Mouse (Mus musculus) lung, embryonic 15.5 days (tissue): ENCODE results near the gene Abcb1b. TPM values are rescaled to one million over a fixed set of nuclear protein-coding genes. Genes with fewer than 3 reads are reported as not detected.
"Not testable (repeated sequence)": the region's sequence is repeated elsewhere in the genome, so short reads cannot be mapped to it uniquely, and the experiment has no call there.

Experiments
- ATAC-seq: fragments of 200-750 bp; cut with Nextera tagmentation; 2 replicates; pipeline ENCODE4 v1.8.0; 2017; ENCODE audit warnings: moderate number of reproducible peaks, borderline replicate concordance; ENCODE audit not compliant: low FRiP score, low TSS enrichment; ENCODE audit errors: extremely low read depth
- H3K27ac ChIP-seq: fragments of 300-500 bp; sonication (generic); 2 replicates; pipeline ENCODE4 v1.5.1; 2015; ENCODE audit warnings: moderate library complexity, mild to moderate bottlenecking, inconsistent platforms
- H3K27me3 ChIP-seq: fragments of 300-500 bp; sonication (generic); 2 replicates; pipeline ENCODE4 v1.6.1; 2015; ENCODE audit warnings: inconsistent platforms
- H3K36me3 ChIP-seq: fragments of 300-500 bp; sonication (generic); 2 replicates; pipeline ENCODE4 v1.6.1; 2015; ENCODE audit warnings: inconsistent platforms
- H3K4me1 ChIP-seq: fragments of 300-500 bp; sonication (generic); 2 replicates; pipeline ENCODE4 v1.6.1; 2015; ENCODE audit warnings: inconsistent platforms
- H3K4me2 ChIP-seq: fragments of 300-500 bp; sonication (generic); 2 replicates; pipeline ENCODE4 v1.6.1; 2015; ENCODE audit warnings: inconsistent platforms, mild to moderate bottlenecking, moderate library complexity
- H3K4me3 ChIP-seq: fragments of 300-500 bp; sonication (generic); 2 replicates; pipeline ENCODE4 v1.5.1; 2015; ENCODE audit warnings: mild to moderate bottlenecking, inconsistent platforms
- H3K9ac ChIP-seq: fragments of 300-500 bp; sonication (generic); 2 replicates; pipeline ENCODE4 v1.6.1; 2015; ENCODE audit warnings: inconsistent platforms
- H3K9me3 ChIP-seq: fragments of 300-500 bp; sonication (generic); 2 replicates; pipeline ENCODE4 v1.6.1; 2016; ENCODE audit warnings: inconsistent platforms
- WGBS: fragments of 180-500 bp; shearing (Covaris S2); methylation state at CpG from one replicate; pipeline ENCODE4 v1.1.7; 2015; 5-methylcytosine and 5-hydroxymethylcytosine counted together
- polyA plus RNA-seq: library from polyadenylated mRNA; unstranded; fragments of >200 nt; fragmentation: Nextera tagmentation; extraction: Ambion mirVana; gene quantifications from 2 replicates; pipeline ENCODE4 v1.2.1, GENCODE M21; 2015

The Abcb1b gene
- polyA plus RNA-seq, 1 experiment from 2014 or later = 1.4 TPM

- H3K9me3 ChIP-seq = no peaks in the 10 kb centered on the region
- WGBS = 46% methylated on average over 8 of the region's 8 CpGs
- ATAC-seq = no peak
- no peaks in the 10 kb centered on the region for H3K4me1 ChIP-seq
- no peak overlapping the region for H3K27ac ChIP-seq
- H3K36me3 ChIP-seq = no peaks in the 10 kb centered on the region
- H3K27me3 ChIP-seq = no peaks in the 10 kb centered on the region
- no peak overlapping the region for H3K4me2 ChIP-seq
- no peak overlapping the region for H3K4me3 ChIP-seq
- H3K9ac ChIP-seq = no peak overlapping the region
Observed at GRCm38 (mm10) chr5:8838661-8839438, 40.9 kb downstream of the Abcb1b start.

GRCm38 (mm10) chr5:8839651-8840050, 41.7 kb downstream of the Abcb1b start:
- no peaks in the 10 kb centered on the region for H3K4me1 ChIP-seq
- H3K9me3 ChIP-seq = no peaks in the 10 kb centered on the region
- H3K9ac ChIP-seq = no peak overlapping the region
- no peaks in the 10 kb centered on the region for H3K27me3 ChIP-seq
- ATAC-seq = no peak
- no peaks in the 10 kb centered on the region for H3K36me3 ChIP-seq
- WGBS = 84% methylated on average over 4 of the region's 4 CpGs
- H3K27ac ChIP-seq = no peak overlapping the region
- no peak overlapping the region for H3K4me3 ChIP-seq
- no peak overlapping the region for H3K4me2 ChIP-seq

GRCm38 (mm10) chr5:8840887-8841286, 42.9 kb downstream of the Abcb1b start:
- no peak overlapping the region for H3K4me3 ChIP-seq
- 34% methylated on average over 5 of the region's 5 CpGs for WGBS
- H3K9me3 ChIP-seq = no peaks in the 10 kb centered on the region
- no peaks in the 10 kb centered on the region for H3K27me3 ChIP-seq
- no peak overlapping the region for H3K27ac ChIP-seq
- ATAC-seq = no peak
- H3K4me1 ChIP-seq = no peaks in the 10 kb centered on the region
- no peak overlapping the region for H3K9ac ChIP-seq
- H3K4me2 ChIP-seq = no peak overlapping the region
- no peaks in the 10 kb centered on the region for H3K36me3 ChIP-seq

DNA sequence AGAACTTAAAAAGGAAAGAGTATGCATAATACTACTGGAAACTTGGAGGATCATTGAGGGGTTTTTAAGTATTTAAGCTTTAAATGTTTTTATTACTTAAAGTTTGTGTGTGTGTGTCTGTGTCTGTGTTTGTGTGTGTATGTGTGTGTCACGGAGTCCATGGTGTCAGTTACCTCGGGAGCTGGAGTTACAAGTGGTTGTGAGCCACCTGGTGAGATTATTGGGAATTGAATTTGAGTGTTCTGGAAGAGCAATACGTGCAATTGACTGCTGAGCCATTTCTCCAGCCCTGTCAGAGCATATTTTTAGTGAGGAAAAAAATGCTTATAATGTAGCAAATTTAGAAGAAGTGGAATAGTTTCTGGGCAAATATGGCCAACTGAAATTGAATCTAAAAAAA, 44.9 kb downstream of the Abcb1b start:
- no peak for ATAC-seq
- H3K4me3 ChIP-seq = no peak overlapping the region
- H3K9me3 ChIP-seq = no peaks in the 10 kb centered on the region
- no peak overlapping the region for H3K4me2 ChIP-seq
- no peaks in the 10 kb centered on the region for H3K27me3 ChIP-seq
- no peaks in the 10 kb centered on the region for H3K36me3 ChIP-seq
- H3K9ac ChIP-seq = no peak overlapping the region
- 23% methylated on average over 3 of the region's 3 CpGs for WGBS
- H3K27ac ChIP-seq = no peak overlapping the region
- H3K4me1 ChIP-seq = no peaks in the 10 kb centered on the region

DNA sequence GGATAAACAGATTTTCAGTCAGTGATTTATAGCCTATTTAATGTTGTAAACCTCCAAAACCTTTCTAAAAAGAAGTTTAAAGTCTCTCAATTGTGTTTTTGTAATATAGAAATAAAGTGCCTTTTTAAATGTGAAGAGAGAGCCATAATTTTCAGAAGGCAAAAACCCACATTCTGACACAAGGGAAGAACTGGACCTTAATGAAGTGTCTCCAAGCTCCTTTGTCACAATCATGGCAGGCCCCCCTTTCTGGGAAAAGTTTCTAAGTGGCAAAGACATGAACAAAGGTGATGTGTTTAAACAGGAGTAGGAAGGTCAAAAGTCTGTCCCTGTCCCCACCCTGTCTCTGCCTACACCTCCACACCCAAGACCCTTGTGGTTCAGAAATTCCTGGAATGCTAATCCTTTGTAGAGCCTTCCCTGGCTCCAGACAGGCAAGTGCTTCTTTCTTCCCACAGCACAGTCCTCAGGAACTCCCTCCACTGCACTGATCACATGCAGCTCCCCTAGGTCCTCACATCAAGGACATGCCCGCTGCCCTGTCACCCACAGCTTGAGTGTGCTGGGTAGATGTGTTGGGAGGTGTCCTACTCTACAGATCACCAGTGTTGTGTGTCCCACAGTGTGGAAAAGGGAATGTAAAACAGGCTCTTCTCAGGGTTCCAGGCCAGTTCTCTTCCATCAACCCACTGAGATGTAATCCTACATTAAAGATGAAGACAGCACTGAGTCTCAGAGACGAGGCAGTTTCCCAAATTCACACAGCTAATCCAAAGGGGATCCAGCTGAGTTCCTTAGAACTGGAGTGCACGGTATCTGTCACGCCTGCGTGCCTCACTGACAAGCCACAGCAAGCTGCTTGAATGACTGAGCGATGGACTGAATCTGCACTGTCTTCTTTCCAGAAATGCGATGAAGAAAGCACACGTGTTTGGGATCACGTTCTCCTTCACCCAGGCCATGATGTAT, 50.9 kb downstream of the Abcb1b start:
- H3K27ac ChIP-seq, H3K9ac ChIP-seq, H3K4me2 ChIP-seq, H3K27me3 ChIP-seq, H3K4me3 ChIP-seq, H3K36me3 ChIP-seq, H3K4me1 ChIP-seq, ATAC-seq, H3K9me3 ChIP-seq: not testable (repeated sequence)
- WGBS = 67% methylated on average over 6 of the region's 9 CpGs

DNA sequence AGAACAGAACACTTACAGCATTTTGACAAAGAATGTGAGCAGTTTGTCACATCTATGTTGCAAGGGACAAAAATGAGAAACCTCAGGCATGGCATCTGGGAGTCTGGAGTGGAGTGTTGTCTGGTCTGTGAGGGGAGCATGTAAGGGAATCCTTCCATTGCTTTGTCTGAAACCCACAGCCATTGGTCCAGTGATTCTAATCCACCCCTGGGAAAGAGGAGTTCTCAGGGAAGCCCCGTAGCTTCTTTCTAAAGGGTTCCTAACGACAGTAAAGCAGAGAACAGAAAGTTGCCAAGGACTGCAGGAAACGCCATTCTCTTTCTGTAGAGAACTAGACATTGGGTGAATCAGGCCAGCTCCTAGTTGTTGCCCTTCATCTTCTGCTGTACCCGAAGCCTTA, 52.9 kb downstream of the Abcb1b start:
- H3K9ac ChIP-seq = no peak overlapping the region
- 70% methylated on average over 4 of the region's 4 CpGs for whole genome bisulfite sequencing
- no peaks in the 10 kb centered on the region for H3K9me3 ChIP-seq
- H3K4me1 ChIP-seq = no peaks in the 10 kb centered on the region
- H3K4me2 ChIP-seq = no peak overlapping the region
- H3K27me3 ChIP-seq = no peaks in the 10 kb centered on the region
- ATAC-seq = no peak
- H3K27ac ChIP-seq = no peak overlapping the region
- no peaks in the 10 kb centered on the region for H3K36me3 ChIP-seq
- no peak overlapping the region for H3K4me3 ChIP-seq

DNA sequence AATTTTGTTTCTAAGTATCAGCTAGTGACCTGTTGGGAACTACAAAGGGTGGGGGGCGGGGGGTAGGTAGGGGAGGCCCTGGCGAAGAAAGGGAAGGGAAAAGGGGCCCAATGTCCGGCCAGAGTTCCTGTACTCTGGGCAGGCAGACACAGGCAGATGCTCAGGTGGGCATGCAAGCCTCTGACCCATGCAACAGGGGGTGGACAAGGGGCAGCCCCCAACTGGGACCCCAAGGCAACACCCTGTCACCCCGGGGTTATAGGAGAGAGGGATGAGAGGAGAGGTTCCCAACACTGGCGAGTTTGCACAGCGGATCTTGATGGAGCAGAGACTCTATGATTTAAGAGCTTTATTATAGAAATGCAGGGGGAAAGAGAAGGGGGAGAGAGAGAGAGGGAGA, 59.3 kb downstream of the Abcb1b start:
- WGBS = 70% methylated on average over 6 of the region's 6 CpGs
- Histone ChIP-seq H3K27me3 (no peaks in the 10 kb centered on the region), H3K4me3 (no peak overlapping the region), H3K27ac (no peak overlapping the region), H3K4me2 (no peak overlapping the region), H3K9me3 (no peaks in the 10 kb centered on the region), H3K9ac (no peak overlapping the region), H3K36me3 (no peaks in the 10 kb centered on the region), H3K4me1 (no peaks in the 10 kb centered on the region)
- ATAC-seq = no peak

DNA sequence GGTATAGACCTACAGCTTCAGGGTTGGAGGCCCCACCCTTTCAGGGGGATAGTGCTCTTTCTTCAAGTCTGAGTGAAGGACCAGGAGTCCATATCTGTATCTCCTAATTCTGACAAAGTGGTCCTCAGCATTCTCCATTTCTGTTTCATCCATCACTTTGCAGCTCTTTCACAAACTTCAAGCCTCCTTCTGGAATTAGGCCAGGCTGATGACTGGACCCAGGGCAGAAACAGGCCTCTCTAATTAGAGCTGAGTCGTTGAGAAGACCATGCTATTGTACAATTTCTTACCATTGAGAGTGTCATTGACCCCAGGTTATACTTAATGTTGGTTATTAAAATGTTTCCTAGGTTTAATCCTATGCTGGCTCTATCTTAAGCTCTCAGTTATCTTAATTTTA, 63.9 kb downstream of the Abcb1b start:
- Histone ChIP-seq H3K4me2 (no peak overlapping the region), H3K36me3 (no peaks in the 10 kb centered on the region), H3K4me1 (no peaks in the 10 kb centered on the region), H3K4me3 (no peak overlapping the region), H3K27ac (no peak overlapping the region), H3K9ac (no peak overlapping the region), H3K27me3 (no peaks in the 10 kb centered on the region), H3K9me3 (no peaks in the 10 kb centered on the region)
- WGBS = 59% methylated on average over 1 of the region's 1 CpGs
- ATAC-seq = no peak

- H3K27me3 ChIP-seq = no peaks in the 10 kb centered on the region
- no peaks in the 10 kb centered on the region for H3K4me1 ChIP-seq
- 43% methylated on average over 14 of the region's 14 CpGs for WGBS
- no peak overlapping the region for H3K27ac ChIP-seq
- no peak overlapping the region for H3K4me2 ChIP-seq
- no peak for ATAC-seq
- no peak overlapping the region for H3K9ac ChIP-seq
- H3K4me3 ChIP-seq = no peak overlapping the region
- no peaks in the 10 kb centered on the region for H3K36me3 ChIP-seq
- H3K9me3 ChIP-seq = no peaks in the 10 kb centered on the region
Observed at GRCm38 (mm10) chr5:8863580-8864337, 65.8 kb downstream of the Abcb1b start.

GRCm38 (mm10) chr5:8865630-8866029, 67.7 kb downstream of the Abcb1b start:
- not testable (repeated sequence) for H3K9ac ChIP-seq, H3K4me2 ChIP-seq, H3K27me3 ChIP-seq, H3K4me3 ChIP-seq, ATAC-seq, H3K27ac ChIP-seq, H3K4me1 ChIP-seq, H3K36me3 ChIP-seq, H3K9me3 ChIP-seq
- WGBS = 92% methylated on average over 11 of the region's 11 CpGs

GRCm38 (mm10) chr5:8866366-8866765, 68.4 kb downstream of the Abcb1b start:
- Histone ChIP-seq H3K36me3 (no peaks in the 10 kb centered on the region), H3K9ac (no peak overlapping the region), H3K27ac (no peak overlapping the region), H3K4me3 (no peak overlapping the region), H3K9me3 (no peaks in the 10 kb centered on the region), H3K27me3 (no peaks in the 10 kb centered on the region), H3K4me2 (no peak overlapping the region), H3K4me1 (no peaks in the 10 kb centered on the region)
- ATAC-seq = no peak
- WGBS = 78% methylated on average over 5 of the region's 5 CpGs
